Mouse (Mus musculus) thymus, adult 2 months (tissue): ENCODE measurements around the gene Yif1b.

ENCODE experiments used
- CTCF ChIP-seq: fragments of 200-500 bp; IDR thresholded peaks from 2 replicates; pipeline ENCODE4 v1.5.1; 2012; ENCODE audit warnings: mild to moderate bottlenecking, control low read depth, low read length, moderate library complexity, borderline replicate concordance; ENCODE audit not compliant: control insufficient read depth, poor library complexity, insufficient read depth; ENCODE audit errors: extremely low read depth
- POLR2A ChIP-seq: fragments of 200-500 bp; IDR thresholded peaks from 2 replicates; pipeline ENCODE4 v1.6.1; 2012; ENCODE audit warnings: mild to moderate bottlenecking, low read length, control low read depth, moderate library complexity; ENCODE audit not compliant: control insufficient read depth, poor library complexity, insufficient read depth; ENCODE audit errors: extremely low read depth

DNA sequence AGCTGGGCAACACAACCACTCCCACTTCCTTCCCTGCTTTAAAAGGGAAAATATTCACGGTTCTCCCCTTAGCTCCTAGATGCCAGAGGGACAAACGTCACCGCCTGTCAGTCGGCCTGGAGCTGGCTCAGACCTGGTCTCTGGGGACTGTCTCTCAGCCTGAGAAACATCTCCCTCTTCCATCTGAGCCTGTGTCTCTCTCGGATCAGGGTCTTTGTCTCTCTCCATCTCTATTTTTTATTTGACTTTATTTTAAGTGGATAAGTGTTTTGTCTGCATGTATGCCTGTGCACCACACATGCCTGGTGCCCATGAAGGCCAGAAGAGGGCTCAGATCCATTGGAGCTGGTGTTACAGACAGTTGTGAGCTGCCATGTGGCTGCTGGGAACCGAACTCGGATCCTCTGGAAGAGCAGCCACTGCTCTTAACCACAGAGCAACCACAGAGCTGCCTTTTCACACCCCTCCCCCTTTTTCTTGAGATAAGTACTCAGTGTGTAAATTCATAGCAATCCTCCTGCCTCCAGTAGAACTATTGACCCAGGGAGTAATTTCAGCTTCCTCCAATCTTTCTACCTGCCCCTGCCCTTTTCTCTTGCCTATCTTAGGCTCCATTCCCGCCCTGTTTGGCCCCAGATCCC lies 54.4 kb downstream of the Yif1b start:
- TF ChIP-seq CTCF (no peak), POLR2A (no peak)
